16 mouse cellular contexts compared by ENCODE assay signal in the genomic region with DNA sequence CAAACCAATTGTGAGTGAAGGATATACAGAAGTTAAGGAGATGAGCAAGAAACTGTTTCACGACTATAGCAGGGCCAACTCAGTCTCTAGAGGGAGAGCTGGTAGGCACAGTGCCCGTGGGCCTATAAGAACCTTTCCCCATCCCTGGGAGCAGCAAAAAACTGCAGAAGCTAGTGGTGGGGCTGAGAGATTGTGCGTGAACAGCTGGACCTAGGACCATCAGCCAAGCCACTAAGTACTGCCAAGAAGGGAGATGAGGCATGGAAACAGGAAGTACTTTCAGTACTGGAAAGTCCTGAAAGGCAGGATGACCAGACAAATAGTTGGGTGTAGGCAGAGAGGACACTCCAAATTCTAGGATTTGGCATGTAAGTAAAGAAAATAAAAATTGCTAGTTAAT.
DNase-seq lines count a peak whose midpoint lies in the region; ATAC-seq and TF ChIP-seq lines count a peak whose summit lies in the region.
"Had no signal": no experiment of that assay in that cellular context is flagged by ENCODE, and none has a peak within 500 bp of the region (broad histone marks: within the 10 kb centered on the region; RNA-seq: fewer than 3 reads in every experiment).

No protein-coding gene starts in this region.

- no peak for TF ChIP-seq CTCF in liver, adult 2 months (IDR thresholded peaks at IDR 0.05; ENCODE audit: low read depth, low read length)
- TF ChIP-seq CTCF in lung, embryonic 14.5 days (IDR thresholded peaks at IDR 0.05; ENCODE audit: low read depth), result no peak

- peak; percentile 16 for DNase-seq in liver, adult 2 months (ENCODE audit: extremely low read depth, low read depth, low spot score)
- DNase-seq in liver, result no peak
- peak; percentile 42 for DNase-seq in heart, adult 8-10 months (ENCODE audit: low spot score)
- DNase-seq in lung, embryonic 14.5 days, result peak; percentile 51
- peak; percentile 38 for DNase-seq in skeletal muscle tissue, adult 2 months (ENCODE audit: low read depth, low spot score)
- DNase-seq in embryo, embryonic 9.5 days (ENCODE audit: extremely low spot score), result no peak
- no peak for DNase-seq in thymus, postnatal 4 days
- no peak for DNase-seq in forebrain, embryonic 10.5 days (ENCODE audit: extremely low spot score, low spot score)
- DNase-seq: cerebellum, adult 11 months had no signal

- H3K36me3 ChIP-seq in liver, adult 2 months (ENCODE audit: control insufficient read depth, insufficient read depth, low read length), result no peaks in the 10 kb centered on the region
- no peaks in the 10 kb centered on the region for H3K36me3 ChIP-seq in lung, embryonic 14.5 days (ENCODE audit: insufficient read depth)
- H3K36me3 ChIP-seq in forebrain, embryonic 10.5 days (replicated peaks), result no peaks in the 10 kb centered on the region
- H3K36me3 ChIP-seq: embryonic facial prominence, embryonic 13.5 days; hindbrain, embryonic 13.5 days; liver, embryonic 15.5 days had no signal

- H3K4me1 ChIP-seq in liver, adult 2 months (ENCODE audit: control insufficient read depth, insufficient read depth, low read length), result no peaks in the 10 kb centered on the region
- H3K4me1 ChIP-seq in lung, embryonic 14.5 days (ENCODE audit: insufficient read depth), result no peaks in the 10 kb centered on the region; the same call in 1 of the 2 replicates
- no peaks in the 10 kb centered on the region for H3K4me1 ChIP-seq in forebrain, embryonic 10.5 days
- H3K4me1 ChIP-seq: hindbrain, embryonic 13.5 days; liver, embryonic 15.5 days had no signal

- H3K9me3 ChIP-seq in lung, embryonic 14.5 days (ENCODE audit: low read depth, low read length), result no peaks in the 10 kb centered on the region
- H3K9me3 ChIP-seq in forebrain, embryonic 10.5 days, result no peaks in the 10 kb centered on the region
- H3K9me3 ChIP-seq: embryonic facial prominence, embryonic 13.5 days; hindbrain, embryonic 13.5 days; liver, embryonic 15.5 days had no signal

- no peak overlapping the region for H3K9ac ChIP-seq in liver, adult 2 months (ENCODE audit: low read depth, low read length)
- H3K9ac ChIP-seq in lung, embryonic 14.5 days, result no peak overlapping the region
- H3K9ac ChIP-seq: embryonic facial prominence, embryonic 13.5 days; hindbrain, embryonic 13.5 days; liver, embryonic 15.5 days had no signal

- H3K4me3 ChIP-seq in liver, adult 2 months (ENCODE audit: insufficient read depth, low read depth, low read length), result no peak overlapping the region
- no peak overlapping the region for H3K4me3 ChIP-seq in lung, embryonic 14.5 days (ENCODE audit: low read depth, low read length)
- H3K4me3 ChIP-seq in forebrain, embryonic 10.5 days, result no peak overlapping the region
- H3K4me3 ChIP-seq: embryonic facial prominence, embryonic 13.5 days; hindbrain, embryonic 13.5 days; liver, embryonic 15.5 days; myocyte had no signal

- no peaks in the 10 kb centered on the region for H3K79me2 ChIP-seq in liver, adult 2 months (ENCODE audit: control insufficient read depth, insufficient read depth, low read length)

- H3K27ac ChIP-seq in liver, adult 2 months (replicated peaks; ENCODE audit: insufficient read depth, low read depth, low read length), result no peak overlapping the region
- no peak overlapping the region for H3K27ac ChIP-seq in lung, embryonic 14.5 days (ENCODE audit: low read depth)
- no peak overlapping the region for H3K27ac ChIP-seq in forebrain, embryonic 10.5 days
- H3K27ac ChIP-seq: embryonic facial prominence, embryonic 13.5 days; hindbrain, embryonic 13.5 days; kidney, postnatal 0 days; liver, embryonic 15.5 days had no signal

- no peak for ATAC-seq in lung, embryonic 14.5 days (ENCODE audit: insufficient read depth)
- ATAC-seq: intestine, embryonic 16.5 days had no signal

- H3K4me2 ChIP-seq in lung, embryonic 14.5 days, result no peak overlapping the region
- H3K4me2 ChIP-seq: embryonic facial prominence, embryonic 13.5 days; hindbrain, embryonic 13.5 days; liver, embryonic 15.5 days; midbrain, embryonic 11.5 days had no signal

- no peaks in the 10 kb centered on the region for H3K27me3 ChIP-seq in liver, adult 2 months (ENCODE audit: control insufficient read depth, insufficient read depth, low read length)
- no peaks in the 10 kb centered on the region for H3K27me3 ChIP-seq in lung, embryonic 14.5 days (ENCODE audit: insufficient read depth, low read length)
- H3K27me3 ChIP-seq in forebrain, embryonic 10.5 days (ENCODE audit: poor library complexity, severe bottlenecking), result no peaks in the 10 kb centered on the region
- H3K27me3 ChIP-seq: embryonic facial prominence, embryonic 13.5 days; hindbrain, embryonic 13.5 days; liver, embryonic 15.5 days had no signal

- no peak for TF ChIP-seq POLR2A in liver, adult 2 months (IDR thresholded peaks at IDR 0.05; ENCODE audit: extremely low read depth, insufficient read depth, low read length)

- WGBS in liver, adult 2 months, result 80% methylated on average over 3 of the region's 3 CpGs
- WGBS in lung, embryonic 14.5 days, result 80% methylated on average over 3 of the region's 3 CpGs
- 94% methylated on average over 3 of the region's 3 CpGs for WGBS in forebrain, embryonic 10.5 days

Comparison
In these comparisons a context has a peak if more than half of its experiments do, and no peak if none do; other contexts are left out.
1. DNase-seq: peak in liver, adult 2 months (single experiment), heart, adult 8-10 months (single experiment), lung, embryonic 14.5 days (single experiment) and skeletal muscle tissue, adult 2 months (single experiment); none in liver (single experiment), embryo, embryonic 9.5 days (single experiment), thymus, postnatal 4 days (single experiment) and forebrain, embryonic 10.5 days (single experiment).